Mouse (Mus musculus) spleen, embryonic (tissue): ENCODE results near the gene Ammecr1.

ENCODE experiments used
- CTCF ChIA-PET: fragments of 350-600 bp; sonication (Branson Sonifier 250); formaldehyde crosslinking; loops from one replicate; lab custom pipeline; 2022; lab: Charles Lee

Ammecr1 gene

DNA sequence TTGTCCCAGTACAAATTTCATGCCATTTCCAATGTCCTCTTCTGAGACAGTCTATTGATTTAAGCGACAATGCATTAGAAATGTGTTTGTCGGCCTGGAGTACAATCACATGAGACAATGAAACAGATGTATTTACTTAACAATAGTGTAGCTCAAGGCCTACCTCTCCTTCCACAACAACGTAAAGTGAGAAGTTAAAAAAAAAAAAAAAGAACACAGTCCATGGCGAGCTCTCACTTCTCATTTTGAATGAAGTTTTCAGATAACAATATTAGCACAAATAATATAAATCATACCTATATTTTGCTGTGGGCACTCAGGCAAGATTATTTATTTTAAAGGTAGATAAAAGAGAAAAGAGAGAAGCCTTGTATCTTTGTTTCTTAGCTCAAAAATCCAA, 49.8 kb downstream of the Ammecr1 start:
- CTCF ChIA-PET = no interaction called here

DNA sequence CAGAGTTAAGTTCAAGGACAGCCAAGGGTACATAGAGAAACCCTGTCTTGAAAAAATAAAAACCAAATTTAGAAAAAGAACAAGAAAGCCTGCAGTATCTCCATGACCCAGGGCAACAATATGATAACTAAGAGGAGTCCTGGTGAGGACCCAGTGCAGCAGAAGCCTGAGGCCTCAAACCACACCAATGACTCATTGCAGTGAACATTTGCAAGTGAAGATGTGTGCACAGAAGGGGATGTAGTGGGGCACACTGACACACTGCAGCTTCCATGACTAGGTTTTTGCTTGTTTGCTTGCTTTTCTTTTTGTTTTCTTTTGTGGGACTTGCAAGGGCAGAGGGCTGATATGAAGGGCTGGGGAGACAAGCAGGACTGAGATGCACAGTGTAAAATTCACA, 52.3 kb downstream of the Ammecr1 start:
- CTCF ChIA-PET = no interaction called here

GRCm38 (mm10) chrX:142903854-142904253, 62.7 kb downstream of the Ammecr1 start:
- CTCF ChIA-PET = no interaction called here

- CTCF ChIA-PET = no interaction called here
Measured at GRCm38 (mm10) chrX:142902599-142902998, 63.9 kb downstream of the Ammecr1 start.

GRCm38 (mm10) chrX:142901915-142902314, 64.6 kb downstream of the Ammecr1 start:
- CTCF ChIA-PET = no interaction called here

DNA sequence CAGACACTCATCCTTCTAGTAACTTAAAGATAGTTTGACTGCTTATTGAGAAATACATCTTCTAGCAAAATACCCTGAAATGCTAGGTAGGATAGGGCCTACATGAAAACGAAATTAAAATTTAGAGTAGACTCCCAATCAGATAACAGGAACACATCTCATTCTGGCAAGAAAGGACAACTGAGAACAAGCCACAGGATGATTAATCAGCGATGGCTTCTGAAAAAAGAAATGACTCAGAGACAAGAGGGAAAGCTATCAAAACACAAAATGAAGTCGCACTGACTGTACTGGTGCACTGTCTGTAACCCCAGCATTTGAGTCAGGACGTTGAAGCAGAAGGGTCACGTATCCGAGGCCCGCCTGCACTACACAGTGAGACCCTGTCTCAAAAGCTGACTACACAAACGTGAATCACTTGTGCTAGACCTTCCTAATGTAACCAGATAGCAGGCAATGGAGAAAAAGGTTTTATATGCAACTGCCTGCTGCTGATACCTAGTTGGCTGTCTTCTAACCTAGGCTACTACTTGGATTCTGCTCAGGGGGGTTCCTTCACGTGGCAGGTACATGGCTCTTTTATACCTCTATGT, 68.1 kb downstream of the Ammecr1 start:
- CTCF ChIA-PET = no interaction called here

DNA sequence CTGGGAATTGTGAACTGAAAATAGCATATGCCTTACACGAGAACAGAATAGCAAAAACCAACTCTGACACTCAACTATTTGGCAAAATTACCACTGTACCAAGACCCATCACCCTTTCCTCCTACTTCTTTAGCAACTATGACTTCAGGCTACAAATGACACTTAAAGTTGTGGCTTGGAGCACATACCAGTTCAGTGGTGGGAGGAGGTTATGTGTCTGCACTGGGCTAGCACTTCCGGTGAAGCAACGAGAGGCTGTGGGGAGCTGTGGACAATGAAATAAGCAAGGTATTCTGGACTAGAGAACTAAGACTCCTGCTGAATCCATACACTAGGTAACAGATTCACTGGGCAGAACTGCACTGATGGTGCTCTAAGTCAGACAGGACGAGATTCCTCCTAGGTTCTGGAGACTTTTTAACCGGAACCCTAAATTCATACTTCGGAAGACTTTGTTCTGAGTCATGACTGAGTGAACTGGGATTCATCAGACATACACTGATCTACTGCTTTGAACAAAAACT, 69.0 kb downstream of the Ammecr1 start:
- CTCF ChIA-PET = no interaction called here

DNA sequence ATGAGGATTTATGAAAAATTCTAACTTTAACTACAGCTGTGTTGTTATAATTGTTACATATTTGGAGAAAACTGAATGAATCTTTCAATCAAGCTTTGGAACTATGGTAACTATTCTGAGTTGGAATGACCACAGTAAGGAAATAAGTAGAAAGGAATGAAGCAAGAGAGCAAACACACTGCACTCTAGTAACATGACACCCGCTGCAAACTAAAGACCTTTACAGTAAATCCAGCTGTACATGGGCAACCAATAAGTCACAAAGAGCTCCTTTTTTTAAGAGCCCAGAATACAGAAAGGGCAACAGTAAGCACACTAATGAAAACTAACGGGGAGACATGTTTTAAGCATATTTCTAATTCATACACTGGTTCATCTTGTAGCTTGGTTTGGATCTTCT, 71.2 kb downstream of the Ammecr1 start:
- CTCF ChIA-PET = no interaction called here

DNA sequence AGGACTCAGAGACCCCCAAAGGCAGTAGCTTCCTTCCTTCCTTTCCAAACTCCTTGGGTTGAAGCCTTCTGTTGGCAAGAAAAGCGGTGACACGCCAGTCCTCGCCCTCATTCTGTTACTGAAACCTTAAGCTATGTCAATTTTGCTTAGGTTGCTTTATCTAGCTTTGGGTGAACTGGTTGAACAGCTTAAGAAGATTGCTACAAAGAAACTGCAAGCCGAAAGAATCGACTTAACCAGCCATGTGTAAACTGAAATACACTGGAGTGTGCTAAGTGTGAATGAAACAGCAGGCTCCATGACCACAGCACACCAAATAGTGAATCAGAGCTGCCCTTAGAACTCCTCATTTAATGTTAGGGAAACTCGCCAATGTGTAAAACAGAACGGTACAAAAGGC, 80.6 kb downstream of the Ammecr1 start:
- CTCF ChIA-PET = no interaction called here

DNA sequence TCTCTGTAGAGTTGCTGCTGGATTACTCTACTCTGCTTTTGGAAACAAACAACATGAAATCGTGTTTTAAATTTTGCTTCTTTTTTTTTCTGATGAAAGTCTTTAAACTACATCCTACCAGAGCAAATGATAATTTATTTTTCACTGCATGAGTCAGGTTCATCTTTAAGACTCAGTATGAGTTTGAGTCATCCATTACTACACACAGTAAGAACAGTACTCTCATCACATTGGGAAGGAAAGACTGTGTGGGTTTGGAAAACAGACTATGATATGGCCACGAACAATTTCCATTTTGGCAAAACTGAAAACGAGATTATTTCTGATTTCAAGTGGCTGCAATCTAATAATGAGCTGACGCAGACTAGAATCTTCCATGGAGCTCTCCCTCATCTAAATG, 82.9 kb downstream of the Ammecr1 start:
- CTCF ChIA-PET = no interaction called here

DNA sequence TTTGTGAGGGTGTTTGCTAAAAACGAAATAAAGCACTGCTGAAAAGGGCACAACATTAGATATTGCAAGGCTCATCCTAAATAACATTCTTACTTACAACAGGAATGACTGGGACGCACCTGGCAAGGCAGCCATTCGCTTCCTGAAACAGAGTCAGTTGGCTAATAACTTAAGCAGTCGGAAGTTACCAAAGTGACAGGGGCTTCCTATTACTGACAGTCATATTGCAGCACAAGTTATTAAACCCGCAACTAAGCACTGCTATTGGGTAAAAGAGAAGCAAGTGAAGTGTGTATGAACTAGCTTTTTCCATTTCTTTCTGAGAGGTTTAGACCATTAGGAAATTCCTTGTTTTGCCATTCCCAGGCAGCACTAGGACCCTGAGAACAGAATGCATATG, 84.3 kb downstream of the Ammecr1 start:
- CTCF ChIA-PET = no interaction called here

- CTCF ChIA-PET = no interaction called here
Measured at GRCm38 (mm10) chrX:142869844-142870243, 96.7 kb downstream of the Ammecr1 start.

DNA sequence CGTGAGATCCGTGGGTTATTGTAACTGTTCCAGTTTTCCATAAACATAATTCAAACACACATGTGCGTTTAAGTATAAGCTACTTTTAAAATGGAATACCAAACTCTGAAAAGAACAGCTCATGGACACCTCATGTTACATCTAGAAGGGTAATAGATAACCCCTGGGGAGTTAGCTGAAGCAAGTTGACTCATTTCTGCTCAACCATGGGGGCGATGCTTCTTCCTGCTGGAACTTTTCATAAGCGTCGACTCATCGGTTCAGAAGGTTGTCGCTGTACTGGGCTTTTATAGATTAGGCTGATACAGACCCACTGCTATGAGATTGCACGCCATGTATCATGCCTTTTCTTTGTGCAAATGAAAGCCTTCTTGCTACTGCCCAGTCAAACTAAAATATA, 118.5 kb downstream of the Ammecr1 start:
- CTCF ChIA-PET = no interaction called here

- CTCF ChIA-PET = no interaction called here
Measured at GRCm38 (mm10) chrX:142846266-142846665, 120.3 kb downstream of the Ammecr1 start.

DNA sequence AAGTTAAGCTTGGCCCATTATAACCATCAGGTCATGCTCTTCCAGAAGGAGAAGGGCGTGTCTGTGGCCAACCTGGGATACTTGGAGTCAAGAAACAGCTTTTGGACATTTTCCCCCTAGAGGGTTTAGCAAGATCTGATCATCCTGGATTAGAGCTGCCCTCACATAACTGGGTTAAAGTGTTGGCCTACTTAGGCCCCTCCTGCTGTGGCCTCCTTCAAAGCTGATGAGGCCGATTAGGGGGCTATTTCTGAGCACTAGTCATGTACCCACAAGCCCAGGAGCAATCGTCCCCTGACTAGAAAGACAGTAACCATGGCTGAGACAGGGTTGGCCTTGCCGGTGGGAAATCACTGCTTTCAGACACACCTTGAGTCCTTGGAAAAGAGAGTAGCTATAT, 124.6 kb downstream of the Ammecr1 start:
- CTCF ChIA-PET = interaction anchor here (0.5 kb wide), 1 partner anchor 24 kb away, joined by 7 read pairs; no protein-coding TSS in a partner anchor

DNA sequence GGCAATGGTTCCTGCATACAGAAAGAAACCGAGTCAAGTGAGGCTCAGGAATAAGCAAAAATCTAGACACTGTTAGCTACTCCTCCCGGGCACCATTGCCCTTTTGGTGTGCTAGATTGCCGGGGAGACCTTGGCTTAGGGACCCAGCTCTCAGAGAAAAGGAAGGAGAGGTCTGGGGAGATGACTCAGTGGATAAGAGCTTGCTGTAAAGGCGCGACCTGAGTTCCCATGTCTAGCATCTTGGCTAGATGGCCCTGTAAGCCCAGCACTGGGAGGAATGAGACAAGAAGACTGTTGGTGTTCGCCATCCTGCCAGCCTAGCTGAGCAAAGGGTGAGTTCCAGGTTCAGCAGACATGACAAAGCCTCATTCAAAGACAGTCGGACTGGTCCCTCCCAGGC, 127.1 kb downstream of the Ammecr1 start:
- CTCF ChIA-PET = no interaction called here

DNA sequence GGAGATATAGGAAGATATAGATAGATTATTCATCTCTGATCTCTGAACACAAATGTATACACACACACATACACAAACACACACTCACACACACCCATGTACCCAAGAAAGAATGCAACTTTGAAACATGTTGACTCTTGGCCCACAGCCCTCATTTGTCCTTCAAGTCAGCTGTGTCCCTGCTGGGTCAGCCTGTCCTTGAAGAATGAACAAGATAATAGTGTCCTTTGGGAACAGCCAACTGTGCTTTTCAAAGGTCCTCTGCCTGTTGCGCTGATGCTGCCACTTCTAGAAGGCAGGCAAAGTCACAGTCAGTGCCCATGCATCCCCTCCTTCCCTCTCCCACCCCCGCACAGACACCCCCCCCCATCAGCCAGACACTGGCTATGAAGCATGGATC, 127.7 kb downstream of the Ammecr1 start:
- CTCF ChIA-PET = no interaction called here

- CTCF ChIA-PET = no interaction called here
Measured at GRCm38 (mm10) chrX:142837316-142837715, 129.2 kb downstream of the Ammecr1 start.

DNA sequence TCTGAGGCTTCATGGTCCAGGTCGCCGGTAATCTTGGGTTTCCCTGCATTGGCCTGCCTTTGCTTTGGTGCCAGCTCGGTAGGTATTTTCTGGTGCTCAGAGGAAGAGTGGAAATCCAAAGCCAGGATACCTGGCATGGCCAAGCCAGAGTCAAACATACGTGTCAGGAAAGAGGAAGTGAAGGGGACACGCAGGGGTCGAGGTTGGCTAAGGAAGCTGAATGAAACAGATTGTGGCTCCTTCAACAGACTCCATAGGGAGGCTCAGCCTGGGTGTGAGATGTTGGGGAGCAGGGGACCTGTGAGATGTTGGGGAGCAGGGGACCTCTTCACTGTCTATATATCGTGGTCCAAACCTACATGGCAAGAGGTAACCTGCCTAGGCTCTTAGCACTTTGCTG, 130.1 kb downstream of the Ammecr1 start:
- CTCF ChIA-PET = no interaction called here

DNA sequence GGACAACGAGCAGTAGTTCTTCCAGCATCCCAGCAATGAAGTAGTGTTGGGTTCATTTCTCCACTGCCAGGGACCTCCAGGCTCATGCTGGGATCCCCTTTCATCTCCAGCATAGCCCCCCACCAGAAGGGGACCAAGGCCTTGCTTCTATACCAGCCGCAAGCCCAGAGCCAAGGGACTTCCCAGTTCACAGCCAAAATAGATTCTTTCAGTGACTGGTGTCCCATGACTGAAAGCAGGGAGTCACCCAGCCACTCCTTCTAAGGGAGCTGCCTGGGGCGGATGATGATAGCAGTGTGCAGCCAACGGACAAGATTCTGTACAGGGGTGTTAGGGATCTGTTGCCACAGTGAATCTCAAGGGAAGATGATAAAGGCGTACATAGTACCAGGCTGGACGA, 131.7 kb downstream of the Ammecr1 start:
- CTCF ChIA-PET = no interaction called here

DNA sequence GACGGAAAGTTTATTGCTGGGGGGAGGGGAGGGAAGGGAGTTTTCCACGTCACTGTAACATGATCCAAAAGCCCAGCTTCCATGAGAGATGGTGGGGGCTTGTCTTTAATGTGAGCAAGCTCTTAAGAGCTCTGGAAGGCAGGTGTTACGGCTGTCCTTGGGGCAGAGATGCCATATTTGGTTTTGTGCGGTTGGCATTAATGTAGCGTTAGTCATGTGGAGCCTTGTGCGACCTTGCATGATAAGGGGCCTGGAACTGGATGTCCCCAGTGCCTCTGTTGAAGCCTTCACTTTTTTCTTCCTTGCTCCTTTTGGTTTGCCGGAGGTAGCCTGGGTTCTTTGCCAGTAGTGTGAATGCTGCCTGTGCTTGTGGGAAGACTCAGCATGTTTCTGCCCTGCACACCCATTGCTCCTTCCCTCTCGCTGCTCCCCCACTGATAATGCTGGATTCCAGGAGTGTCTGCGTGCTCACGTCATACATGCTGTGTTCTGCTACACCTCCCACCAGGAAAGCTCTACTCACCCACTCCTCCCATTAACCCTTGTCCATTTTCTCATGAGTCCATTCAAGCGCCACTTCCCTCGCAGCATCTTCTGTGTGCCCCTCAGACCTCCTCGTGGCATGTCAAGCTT, 133.2 kb downstream of the Ammecr1 start:
- CTCF ChIA-PET = interaction anchor here (0.7 kb wide), 1 partner anchor 389 kb away, joined by 3 read pairs; no protein-coding TSS in a partner anchor

GRCm38 (mm10) chrX:142832221-142832620, 134.3 kb downstream of the Ammecr1 start:
- CTCF ChIA-PET = no interaction called here

DNA sequence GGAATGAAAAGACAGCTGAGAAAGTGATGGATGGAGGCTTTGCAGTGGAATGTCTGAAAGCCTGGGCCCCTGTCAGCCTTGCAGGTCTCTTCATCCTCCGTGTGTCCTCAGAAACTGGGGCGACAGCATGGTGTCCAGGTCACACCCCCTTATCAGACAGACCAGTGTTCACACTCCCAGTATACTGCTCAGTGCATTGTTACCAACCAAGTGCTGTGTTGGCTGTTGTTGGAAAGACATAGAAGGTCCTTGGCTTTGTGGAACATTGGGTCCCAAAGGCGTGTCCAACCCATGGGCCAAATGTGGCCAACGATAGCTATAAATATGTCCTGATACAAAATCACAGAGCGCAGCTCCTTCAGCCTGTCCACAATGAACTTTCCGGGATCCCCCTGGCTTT, 136.0 kb downstream of the Ammecr1 start:
- CTCF ChIA-PET = interaction anchor here (0.6 kb wide), 1 partner anchor 465 kb away, joined by 3 read pairs; no protein-coding TSS in a partner anchor
